Mouse (Mus musculus): Measurements from ENCODE around the gene Soga3. TPM values are rescaled to one million over a fixed set of nuclear protein-coding genes. Genes with fewer than 3 reads are reported as not detected.
A peak's percentile ranks its signal among the peaks of the same experiment; 100 is the strongest.

Gene Soga3
- polyA plus RNA-seq (2014; fragmentation: Nextera tagmentation; extraction: Ambion mirVana) = 3.3 and 4.2 TPM in 2 replicates

DNA sequence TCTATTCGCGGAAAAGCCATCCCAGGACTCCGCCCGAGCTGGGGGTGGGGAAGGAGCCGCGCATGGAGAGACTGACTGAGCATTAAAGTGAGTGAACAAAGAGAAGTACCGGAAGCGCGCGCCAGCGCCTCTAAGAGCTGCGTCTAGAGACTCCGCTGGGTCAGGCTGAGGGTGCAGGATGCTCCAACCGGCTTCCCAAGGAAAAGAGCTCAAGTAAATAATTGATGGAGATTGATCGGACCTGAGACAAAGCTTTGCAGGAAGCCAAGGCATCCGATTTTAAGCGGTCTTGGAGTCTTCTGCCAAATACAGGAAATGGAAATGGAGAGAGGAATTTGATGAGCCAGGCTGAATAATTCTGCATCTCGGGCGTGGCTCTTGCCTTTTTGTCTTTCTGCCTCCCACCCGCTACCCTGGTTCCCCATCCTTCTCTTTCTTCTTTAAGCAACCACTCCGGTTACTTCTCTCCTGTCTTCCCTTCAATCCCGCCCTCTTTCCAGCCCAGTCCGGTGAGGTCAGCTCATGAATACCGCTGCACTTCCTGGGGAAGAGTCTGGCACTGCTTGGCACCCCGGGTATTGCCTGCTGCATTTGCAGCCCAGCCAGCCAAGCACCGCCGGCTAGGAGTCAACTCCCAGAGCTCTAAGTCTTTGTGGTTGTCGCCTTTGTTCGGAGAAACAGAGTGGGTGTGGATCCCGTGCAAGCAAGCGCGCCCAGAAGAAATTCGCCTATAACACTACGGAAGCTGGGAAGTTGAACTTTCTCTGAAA is at the start of gene Soga3:
TSS of gene Soga3 (plus strand) at position 274 of the 770 bp plus-strand sequence.
- Histone ChIP-seq H3K9me3 (ENCODE audit: control insufficient read depth, low read length) (no peaks in the 10 kb centered on the region), H3K36me3 (ENCODE audit: control insufficient read depth, insufficient read depth, low read length) (no peaks in the 10 kb centered on the region), H3K4me3 (ENCODE audit: low read depth, low read length) (peak within 1 kb of the TSS; percentile 26), H3K27me3 (replicated peaks; ENCODE audit: control insufficient read depth, insufficient read depth, low read length) (peaks cover 46% of the 10 kb centered on the region), H3K9ac (ENCODE audit: low read length) (peak within 1 kb of the TSS; percentile 11; the same call in 1 of the 2 replicates), H3K4me2 (ENCODE audit: low read length) (peak within 1 kb of the TSS; percentile 47), H3K27ac (ENCODE audit: low read depth) (peak within 1 kb of the TSS; percentile 14; the same call in 1 of the 2 replicates), H3K4me1 (replicated peaks; ENCODE audit: control insufficient read depth, insufficient read depth, low read length) (peaks cover 13% of the 10 kb centered on the region)
- DNase-seq (ENCODE audit: low spot score) (peak; percentile 71), ATAC-seq (replicated peaks; ENCODE audit: low FRiP score, low TSS enrichment, low read depth) (peak; percentile 51)
- WGBS = under 1% methylated on average over 34 of the region's 34 CpGs

DNA sequence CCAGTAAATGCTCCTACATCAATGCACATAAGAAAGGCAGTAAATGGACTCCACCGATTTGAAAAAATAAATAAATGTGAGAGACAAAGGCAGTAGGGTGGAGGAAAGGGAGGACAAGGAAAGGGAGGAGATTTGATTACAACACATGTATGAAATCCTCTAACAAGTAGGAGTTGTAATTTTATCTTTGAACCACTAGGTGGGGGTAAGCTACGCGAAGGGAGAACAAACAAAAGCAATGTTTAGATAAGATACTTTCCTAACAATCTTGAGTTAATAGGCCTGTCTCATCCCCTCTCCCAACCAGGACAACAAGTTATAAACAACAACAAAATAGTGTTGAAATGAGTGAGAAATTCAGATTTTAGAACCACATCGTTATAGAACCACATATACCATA is 36.7 kb upstream of the Soga3 start:
- DNase-seq (ENCODE audit: low spot score) (no peak), ATAC-seq (replicated peaks; ENCODE audit: low FRiP score, low TSS enrichment, low read depth) (no peak)
- no peaks in the 10 kb centered on the region for H3K27me3 ChIP-seq (replicated peaks; ENCODE audit: control insufficient read depth, insufficient read depth, low read length)
- no peak overlapping the region for H3K4me2 ChIP-seq (ENCODE audit: low read length)
- no peak overlapping the region for H3K9ac ChIP-seq (ENCODE audit: low read length)
- no peaks in the 10 kb centered on the region for H3K9me3 ChIP-seq (ENCODE audit: control insufficient read depth, low read length)
- H3K4me1 ChIP-seq (replicated peaks; ENCODE audit: control insufficient read depth, insufficient read depth, low read length) = no peaks in the 10 kb centered on the region
- H3K36me3 ChIP-seq (ENCODE audit: control insufficient read depth, insufficient read depth, low read length) = no peaks in the 10 kb centered on the region
- no peak overlapping the region for H3K4me3 ChIP-seq (ENCODE audit: low read depth, low read length)
- 17% methylated on average over 4 of the region's 4 CpGs for WGBS
- H3K27ac ChIP-seq (ENCODE audit: low read depth) = no peak overlapping the region

DNA sequence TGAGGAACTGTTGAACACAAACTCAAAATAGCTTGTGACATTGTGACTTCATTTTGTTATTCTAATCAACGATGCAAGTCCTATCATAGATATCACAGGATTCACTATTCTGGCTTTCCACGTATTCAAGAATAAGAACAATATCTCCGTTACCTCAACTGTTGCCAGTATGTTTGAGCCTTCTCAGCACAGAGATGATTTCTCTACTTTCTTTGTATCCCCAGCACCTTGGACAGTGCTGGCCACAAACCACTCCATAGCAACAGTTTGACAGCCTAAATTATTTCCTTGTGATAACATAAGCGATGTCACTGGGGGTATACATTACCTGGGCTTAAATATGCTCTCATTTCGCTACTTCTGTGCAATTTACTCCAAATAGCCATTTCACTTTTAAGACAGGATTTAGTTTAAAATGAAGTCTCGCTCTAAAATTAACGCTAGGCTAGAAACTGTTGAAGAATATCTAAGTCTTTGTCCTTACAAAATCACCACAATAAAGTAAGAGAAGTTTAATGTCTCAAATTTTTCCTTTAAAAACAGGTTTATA is 1.0 kb upstream of the Soga3 start:
- Histone ChIP-seq H3K4me3 (ENCODE audit: low read depth, low read length) (no peak overlapping the region), H3K9me3 (ENCODE audit: control insufficient read depth, low read length) (no peaks in the 10 kb centered on the region), H3K4me2 (ENCODE audit: low read length) (no peak overlapping the region), H3K27me3 (replicated peaks; ENCODE audit: control insufficient read depth, insufficient read depth, low read length) (peaks cover 35% of the 10 kb centered on the region), H3K4me1 (replicated peaks; ENCODE audit: control insufficient read depth, insufficient read depth, low read length) (peaks cover 10% of the 10 kb centered on the region), H3K27ac (ENCODE audit: low read depth) (no peak overlapping the region), H3K36me3 (ENCODE audit: control insufficient read depth, insufficient read depth, low read length) (no peaks in the 10 kb centered on the region), H3K9ac (ENCODE audit: low read length) (no peak overlapping the region)
- 32% methylated on average over 7 of the region's 7 CpGs for WGBS
- ATAC-seq (replicated peaks; ENCODE audit: low FRiP score, low TSS enrichment, low read depth) (no peak), DNase-seq (ENCODE audit: low spot score) (no peak)

DNA sequence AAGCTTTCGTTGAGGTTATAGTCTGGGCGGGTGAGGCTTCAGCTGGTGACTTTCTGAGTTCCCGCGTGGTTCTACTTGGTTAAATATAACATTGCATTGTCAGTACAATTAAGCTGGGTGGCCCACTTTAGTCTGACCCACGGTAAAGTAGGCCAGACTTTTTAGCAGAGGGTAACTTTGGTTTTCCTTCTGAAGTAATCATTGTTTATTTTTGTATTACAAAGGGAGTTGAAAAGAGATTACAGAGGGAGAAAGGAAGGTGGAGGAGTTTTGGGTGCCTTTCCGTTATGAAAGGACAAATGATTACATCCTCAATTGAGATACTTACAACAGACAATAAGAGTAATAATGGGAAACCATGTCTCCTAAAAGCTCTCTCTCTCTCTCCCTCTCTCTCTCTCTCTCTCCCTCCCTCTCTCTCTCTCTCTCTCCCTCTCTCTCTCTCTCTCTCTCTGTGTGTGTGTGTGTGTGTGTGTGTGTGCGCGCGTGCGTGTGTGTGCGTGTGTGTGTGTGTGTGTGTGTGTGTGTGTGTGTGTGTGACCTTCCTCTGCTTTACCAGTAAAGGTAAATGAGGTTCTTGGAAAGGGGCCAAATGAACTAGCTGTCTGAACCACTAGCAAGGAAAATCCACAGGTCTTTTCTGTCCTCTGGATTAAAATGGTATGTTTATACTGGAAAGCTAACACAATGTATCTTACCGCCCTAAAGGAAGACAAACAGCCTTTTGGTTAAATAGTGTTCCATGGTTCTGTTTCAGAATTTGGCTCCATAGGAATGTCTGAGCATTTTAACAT is 1.2 kb downstream of the Soga3 start:
- no peak for DNase-seq (ENCODE audit: low spot score)
- Histone ChIP-seq H3K27ac (ENCODE audit: low read depth) (no peak overlapping the region), H3K27me3 (replicated peaks; ENCODE audit: control insufficient read depth, insufficient read depth, low read length) (peaks cover 51% of the 10 kb centered on the region), H3K9me3 (ENCODE audit: control insufficient read depth, low read length) (no peaks in the 10 kb centered on the region), H3K9ac (ENCODE audit: low read length) (no peak overlapping the region), H3K4me3 (ENCODE audit: low read depth, low read length) (peak overlapping the region; percentile 26), H3K4me1 (replicated peaks; ENCODE audit: control insufficient read depth, insufficient read depth, low read length) (peaks cover 13% of the 10 kb centered on the region), H3K36me3 (ENCODE audit: control insufficient read depth, insufficient read depth, low read length) (no peaks in the 10 kb centered on the region), H3K4me2 (ENCODE audit: low read length) (peak overlapping the region; percentile 47; the same call in 1 of the 2 replicates)
- whole genome bisulfite sequencing = 13% methylated on average over 7 of the region's 12 CpGs
- no peak for ATAC-seq (replicated peaks; ENCODE audit: low FRiP score, low TSS enrichment, low read depth)

DNA sequence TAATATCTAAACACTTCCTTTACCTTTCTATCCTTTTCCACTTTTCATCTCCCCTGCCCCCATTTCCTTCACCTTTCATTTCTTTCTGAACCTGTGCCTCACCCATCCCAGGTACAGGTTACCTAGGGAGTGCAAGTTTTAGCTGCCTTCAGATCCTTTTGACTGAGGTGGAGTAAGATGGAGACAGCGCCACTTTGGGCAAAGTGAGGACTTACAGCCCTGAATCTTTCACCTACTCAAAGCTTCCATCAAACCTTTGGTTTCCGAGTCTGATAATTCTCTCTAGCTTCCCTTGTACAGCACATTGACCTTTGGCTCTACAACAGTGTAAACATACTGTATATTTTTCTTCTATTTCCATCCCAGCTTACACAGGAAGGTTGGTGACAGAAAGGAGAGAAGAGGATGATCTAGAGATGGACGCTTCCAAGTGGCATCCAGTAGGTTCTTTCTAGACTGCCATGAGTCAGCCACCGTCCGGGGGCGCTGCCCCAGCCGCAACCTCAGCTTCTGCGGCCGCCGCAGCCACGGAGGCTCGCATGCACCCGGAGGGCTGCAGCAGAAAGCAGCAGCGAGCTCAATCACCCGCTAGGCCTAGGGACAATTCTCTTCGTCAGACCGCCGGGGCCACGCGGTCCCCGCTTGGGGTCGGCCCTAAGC is 2.7 kb downstream of the Soga3 start:
- Histone ChIP-seq H3K27me3 (replicated peaks; ENCODE audit: control insufficient read depth, insufficient read depth, low read length) (peaks cover 53% of the 10 kb centered on the region), H3K4me3 (ENCODE audit: low read depth, low read length) (peak overlapping the region; percentile 37), H3K36me3 (ENCODE audit: control insufficient read depth, insufficient read depth, low read length) (no peaks in the 10 kb centered on the region), H3K4me1 (replicated peaks; ENCODE audit: control insufficient read depth, insufficient read depth, low read length) (peaks cover 13% of the 10 kb centered on the region), H3K9ac (ENCODE audit: low read length) (no peak overlapping the region; the same call in 1 of the 2 replicates), H3K27ac (ENCODE audit: low read depth) (no peak overlapping the region), H3K4me2 (ENCODE audit: low read length) (peak overlapping the region; percentile 66), H3K9me3 (ENCODE audit: control insufficient read depth, low read length) (no peaks in the 10 kb centered on the region)
- DNase-seq (ENCODE audit: low spot score) (no peak), ATAC-seq (replicated peaks; ENCODE audit: low FRiP score, low TSS enrichment, low read depth) (peak; percentile 64; the same call in 1 of the 2 replicates)
- under 1% methylated on average over 22 of the region's 22 CpGs for WGBS

DNA sequence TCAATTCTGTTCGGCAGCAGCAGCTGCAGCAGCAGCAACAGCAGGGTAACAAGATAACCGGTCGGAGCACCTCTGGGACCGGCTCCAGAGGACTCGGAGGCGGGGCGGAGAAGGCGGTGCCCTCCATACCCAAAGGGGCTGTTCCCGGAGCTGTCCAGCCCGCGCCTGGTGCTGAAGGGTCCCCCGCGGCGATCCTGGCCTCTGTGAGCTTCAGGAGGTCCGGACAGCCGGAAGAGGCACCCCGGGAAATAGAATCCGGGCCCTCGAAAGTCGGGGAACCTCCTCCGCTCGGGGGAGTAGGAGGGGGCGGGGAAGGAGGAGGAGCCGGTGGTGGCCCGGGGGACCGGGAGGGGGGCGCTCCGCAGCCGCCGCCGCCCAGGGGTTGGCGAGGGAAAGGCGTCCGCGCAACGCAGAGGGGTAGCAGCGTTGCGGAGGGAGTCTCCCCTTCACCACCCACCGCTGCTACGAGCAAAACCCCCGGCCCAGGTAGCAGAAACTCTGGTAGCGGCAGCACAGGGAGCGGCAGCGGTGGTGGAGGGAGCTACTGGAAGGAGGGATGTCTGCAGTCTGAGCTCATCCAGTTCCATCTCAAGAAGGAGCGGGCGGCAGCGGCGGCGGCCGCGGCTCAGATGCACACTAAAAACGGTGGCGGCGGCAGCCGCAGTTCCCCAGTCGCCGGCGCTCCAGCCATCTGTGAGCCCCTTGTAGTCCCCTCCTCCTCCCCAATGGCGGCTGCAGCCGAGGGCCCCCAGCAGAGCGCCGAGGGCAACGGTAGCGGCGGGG is 3.4 kb downstream of the Soga3 start:
- Histone ChIP-seq H3K36me3 (ENCODE audit: control insufficient read depth, insufficient read depth, low read length) (no peaks in the 10 kb centered on the region), H3K27ac (ENCODE audit: low read depth) (no peak overlapping the region), H3K27me3 (replicated peaks; ENCODE audit: control insufficient read depth, insufficient read depth, low read length) (peaks cover 53% of the 10 kb centered on the region), H3K4me2 (ENCODE audit: low read length) (peak overlapping the region; percentile 66), H3K4me3 (ENCODE audit: low read depth, low read length) (peak overlapping the region; percentile 37), H3K9ac (ENCODE audit: low read length) (no peak overlapping the region; the same call in 1 of the 2 replicates), H3K9me3 (ENCODE audit: control insufficient read depth, low read length) (no peaks in the 10 kb centered on the region), H3K4me1 (replicated peaks; ENCODE audit: control insufficient read depth, insufficient read depth, low read length) (peaks cover 13% of the 10 kb centered on the region)
- peak; percentile 81 for ATAC-seq (replicated peaks; ENCODE audit: low FRiP score, low TSS enrichment, low read depth)
- 1% methylated on average over 61 of the region's 65 CpGs for WGBS
- peak; percentile 98 for DNase-seq (ENCODE audit: low spot score)

DNA sequence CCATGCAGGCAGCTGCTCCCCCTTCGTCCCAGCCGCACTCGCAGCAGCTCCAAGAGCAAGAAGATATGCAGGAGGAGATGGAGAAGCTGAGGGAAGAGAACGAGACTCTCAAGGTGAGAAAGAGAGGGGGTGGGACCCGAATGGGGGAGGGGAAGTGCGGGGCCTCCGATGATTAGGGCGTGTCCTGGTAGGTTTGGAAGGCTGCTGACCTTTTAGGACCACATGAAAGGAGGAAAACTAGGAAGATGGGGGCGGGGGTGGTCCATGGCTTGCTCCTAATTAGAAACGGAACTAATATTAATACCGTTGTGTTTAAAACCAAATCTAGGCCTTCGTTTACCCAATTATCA is 4.0 kb downstream of the Soga3 start:
- DNase-seq (ENCODE audit: low spot score) (no peak), ATAC-seq (replicated peaks; ENCODE audit: low FRiP score, low TSS enrichment, low read depth) (peak; percentile 12; the same call in 1 of the 2 replicates)
- H3K4me2 ChIP-seq (ENCODE audit: low read length) = peak overlapping the region; percentile 66
- no peaks in the 10 kb centered on the region for H3K9me3 ChIP-seq (ENCODE audit: control insufficient read depth, low read length)
- 2% methylated on average over 12 of the region's 12 CpGs for WGBS
- H3K27me3 ChIP-seq (replicated peaks; ENCODE audit: control insufficient read depth, insufficient read depth, low read length) = peaks cover 49% of the 10 kb centered on the region
- H3K4me1 ChIP-seq (replicated peaks; ENCODE audit: control insufficient read depth, insufficient read depth, low read length) = peaks cover 13% of the 10 kb centered on the region
- peak overlapping the region; percentile 37 for H3K4me3 ChIP-seq (ENCODE audit: low read depth, low read length)
- no peak overlapping the region for H3K9ac ChIP-seq (ENCODE audit: low read length)
- no peaks in the 10 kb centered on the region for H3K36me3 ChIP-seq (ENCODE audit: control insufficient read depth, insufficient read depth, low read length)
- H3K27ac ChIP-seq (ENCODE audit: low read depth) = no peak overlapping the region
